Mouse (Mus musculus) layer of hippocampus, adult 11-12 months (tissue): Measurements from ENCODE around the gene Fxyd7.

Experiments
- DNase-seq: peaks from one replicate; pipeline ENCODE4 v3.0.0; 2022; ENCODE audit warnings: low spot score

Fxyd7 gene

GRCm38 (mm10) chr7:31050921-31051320, 346 bp downstream of the Fxyd7 start:
- peak; percentile 57 for DNase-seq

DNA sequence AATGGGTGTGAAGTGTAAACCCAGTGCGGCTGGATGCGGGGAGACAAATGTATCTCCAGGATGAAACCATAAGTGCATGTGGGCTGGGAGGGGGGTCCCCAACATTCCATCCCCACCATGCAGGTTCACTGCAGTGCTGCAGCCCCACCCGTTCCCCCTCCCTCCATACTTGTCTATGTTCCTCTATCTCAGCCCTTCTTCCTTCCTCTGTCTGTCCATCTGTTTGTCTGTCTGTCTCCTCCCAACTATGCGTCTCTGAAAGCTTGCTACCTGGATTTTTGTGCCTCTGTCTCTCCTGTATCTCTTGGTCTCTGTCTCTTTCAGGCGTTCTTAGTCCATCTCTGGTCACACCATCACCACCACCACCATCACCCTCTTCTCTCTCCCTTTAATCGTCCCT, 780 bp downstream of the Fxyd7 start:
- no peak for DNase-seq

DNA sequence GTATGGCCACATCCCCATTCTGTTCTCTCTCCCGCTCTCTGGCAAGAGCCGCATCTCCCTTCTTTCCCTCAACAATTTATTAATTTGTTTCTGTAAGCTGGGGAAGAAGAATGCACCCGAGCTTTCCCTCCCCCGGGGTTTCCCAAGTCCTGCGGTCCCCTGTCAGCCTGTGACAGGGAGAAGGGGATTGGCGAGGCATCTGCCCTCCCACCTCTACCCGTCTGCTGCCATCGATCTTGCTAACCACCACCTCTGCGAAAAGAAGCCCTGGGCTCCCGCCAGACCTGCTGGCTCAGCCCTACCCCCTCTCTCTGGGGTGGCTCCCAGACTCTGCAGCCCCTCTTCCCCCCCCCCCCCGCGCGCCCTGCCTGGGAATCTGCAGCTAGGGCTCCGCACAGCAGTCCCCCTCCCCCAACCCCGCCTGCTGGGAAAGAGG, 1.4 kb downstream of the Fxyd7 start:
- DNase-seq: no peak

DNA sequence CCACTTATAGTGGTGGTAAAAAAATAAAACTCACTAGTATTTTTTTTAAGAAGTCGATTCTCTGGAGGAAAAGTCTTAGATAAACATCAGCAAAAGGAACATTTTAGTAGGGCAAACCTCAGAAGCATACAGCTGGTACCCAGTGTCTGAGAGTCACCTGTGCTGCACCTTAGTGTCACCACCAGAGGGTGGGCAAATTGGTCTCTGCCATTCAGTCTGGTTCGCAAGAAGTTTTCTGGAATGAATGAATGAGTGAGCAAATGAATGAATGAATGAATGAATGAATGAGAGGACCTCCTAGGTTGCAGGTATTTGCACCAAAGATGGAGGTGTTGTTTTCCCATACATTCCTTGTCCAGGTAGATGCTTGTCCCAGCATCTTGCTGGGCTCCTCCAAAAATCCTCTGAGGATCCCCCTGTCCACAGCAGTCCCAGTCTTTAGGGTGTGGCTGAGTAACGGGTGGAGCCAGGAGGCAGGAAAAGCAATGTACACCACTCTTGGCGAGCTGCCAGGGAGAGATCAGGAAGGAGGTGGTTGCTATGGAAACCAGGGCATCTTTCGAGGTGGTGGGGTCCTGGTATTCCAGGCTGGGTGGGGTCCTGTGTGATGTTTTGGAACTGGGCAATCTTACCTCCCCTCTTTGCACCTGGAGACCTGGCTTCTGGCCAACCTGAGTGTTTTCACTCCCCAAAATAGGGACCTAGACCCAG, 2.0 kb downstream of the Fxyd7 start:
- DNase-seq: no peak

DNA sequence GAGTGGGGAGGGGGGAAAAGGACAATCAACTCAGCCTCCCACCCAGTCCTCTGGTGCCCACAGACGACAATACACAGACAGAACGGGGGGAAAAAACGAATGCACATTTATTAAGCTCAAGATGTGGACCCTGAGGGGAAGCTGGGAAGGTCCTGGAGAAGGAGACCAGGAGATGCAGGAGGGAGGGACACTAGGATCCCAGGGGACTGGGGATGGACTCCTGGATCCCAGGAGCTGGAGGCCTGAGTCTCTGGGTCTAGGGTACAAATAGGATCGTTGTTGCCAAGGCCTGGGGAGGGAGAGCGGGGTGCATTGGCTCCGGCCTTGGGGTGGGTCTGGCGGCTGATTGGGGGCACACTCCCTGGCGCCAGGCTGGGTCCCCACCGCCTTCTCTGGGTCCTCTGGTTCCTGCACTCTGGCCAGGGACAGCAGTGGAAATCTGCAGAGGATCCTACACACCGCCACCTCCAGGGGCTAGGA, 8.8 kb downstream of the Fxyd7 start, which contains the start of gene Fxyd5:
Fxyd5 (minus strand) TSS at position 51 of the 480 bp plus-strand sequence.
- no peak for DNase-seq

DNA sequence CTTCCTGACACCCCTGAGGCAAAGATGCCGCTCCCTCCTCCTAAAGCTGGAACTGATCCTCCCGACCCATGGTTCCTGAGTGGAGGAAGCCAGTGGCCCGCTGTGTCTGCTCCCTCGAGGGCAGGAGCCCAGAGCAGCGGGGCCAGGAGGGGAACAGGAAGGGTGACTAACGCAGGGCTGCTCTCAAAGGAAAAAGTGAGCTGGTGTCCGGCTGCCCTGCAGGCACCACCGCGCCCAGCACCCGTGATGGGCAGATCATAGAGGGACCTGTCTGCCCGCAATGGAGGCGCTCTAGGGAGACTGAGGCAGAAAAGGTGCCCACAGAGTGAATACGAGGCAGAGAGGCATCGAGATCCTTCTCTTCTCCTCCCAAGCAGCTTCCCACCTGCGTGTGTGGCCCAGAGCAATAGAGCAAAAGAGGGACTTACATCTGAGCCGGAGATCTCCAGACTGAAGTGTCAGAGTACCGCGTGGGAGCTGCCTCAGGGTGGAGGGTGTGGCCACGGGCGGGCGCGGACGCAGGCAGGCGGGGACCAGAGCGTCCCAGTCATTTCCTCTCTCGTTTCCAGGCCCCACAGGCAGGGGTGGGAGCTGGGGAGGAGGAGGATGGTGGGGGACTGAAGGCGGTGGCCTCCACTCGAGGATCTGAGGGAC, 9.5 kb downstream of the Fxyd7 start:
- no peak for DNase-seq

GRCm38 (mm10) chr7:31041023-31041407, 10.3 kb downstream of the Fxyd7 start:
- no peak for DNase-seq

DNA sequence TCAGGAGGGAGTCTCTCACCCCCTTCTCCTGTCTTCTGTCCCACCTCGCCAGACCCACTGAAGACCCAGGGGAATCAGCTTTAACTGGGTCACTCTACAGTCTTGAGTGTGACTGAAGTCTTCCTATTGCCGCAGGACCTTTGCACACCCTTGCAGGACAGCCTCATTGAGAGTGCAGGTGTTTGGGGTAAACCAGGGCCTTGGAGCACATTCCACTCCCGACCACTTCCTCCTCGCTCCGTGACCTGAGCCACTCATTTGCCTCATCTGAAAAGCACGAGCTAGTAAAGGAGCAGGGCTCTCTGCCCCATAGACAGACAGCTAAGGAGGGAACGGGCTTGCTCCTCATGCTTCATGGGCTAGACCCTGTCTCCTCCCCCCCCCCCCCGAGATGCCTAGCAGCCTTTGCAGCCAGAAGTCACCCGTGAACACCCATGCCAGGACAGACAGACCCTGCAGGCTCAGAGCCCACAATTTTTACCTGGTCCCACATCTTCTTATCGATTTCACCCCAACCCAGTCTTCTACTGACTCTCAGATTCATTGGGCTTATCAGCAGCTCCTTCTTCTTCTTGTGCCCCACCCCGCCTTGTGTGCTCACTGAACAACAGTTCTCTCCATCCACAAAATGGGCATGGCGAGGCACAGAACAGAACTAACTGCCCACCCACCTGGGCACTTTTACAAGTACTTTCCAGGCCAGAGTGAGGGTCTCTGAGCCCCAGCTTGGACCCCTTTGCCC, 10.8 kb downstream of the Fxyd7 start:
- DNase-seq: no peak

DNA sequence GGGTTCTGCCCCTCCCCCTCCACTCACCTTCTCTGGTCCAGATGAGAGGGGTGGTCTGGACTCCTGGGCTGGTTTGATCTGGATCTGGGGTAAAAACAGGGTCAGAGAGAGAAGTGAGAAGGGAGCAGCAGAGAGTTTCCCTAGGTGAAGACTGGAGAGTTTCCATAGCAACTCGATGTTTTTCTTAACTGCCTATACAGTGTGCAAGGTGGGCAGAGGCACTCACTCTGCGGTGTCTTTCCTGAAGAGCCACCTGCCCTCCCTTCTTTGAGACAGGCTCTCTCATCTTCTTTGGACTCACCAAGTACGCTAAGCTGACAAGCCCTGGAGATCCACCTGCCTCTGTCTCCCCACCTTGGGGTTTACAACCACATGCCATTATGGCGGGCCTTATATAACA, 12.3 kb downstream of the Fxyd7 start:
- no peak for DNase-seq

DNA sequence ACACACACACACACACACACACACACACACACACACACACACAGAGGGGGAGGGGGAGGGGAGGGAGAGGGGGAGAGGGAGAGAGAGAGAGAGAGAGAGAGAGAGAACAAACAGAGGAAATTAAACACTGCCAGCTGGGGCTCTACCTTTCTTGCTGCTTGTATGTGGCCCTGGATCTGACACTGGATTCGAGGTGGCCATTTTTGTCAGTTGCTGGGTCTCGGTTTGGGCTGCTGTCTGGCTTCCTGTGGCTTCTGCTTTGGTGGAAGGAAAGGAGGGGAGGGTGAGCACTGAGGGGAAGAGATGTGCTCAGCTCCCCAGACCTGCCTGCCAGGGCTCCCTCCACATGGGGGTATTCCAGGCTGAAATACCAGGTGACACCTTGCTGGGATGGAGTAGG, 13.6 kb downstream of the Fxyd7 start:
- no peak for DNase-seq

DNA sequence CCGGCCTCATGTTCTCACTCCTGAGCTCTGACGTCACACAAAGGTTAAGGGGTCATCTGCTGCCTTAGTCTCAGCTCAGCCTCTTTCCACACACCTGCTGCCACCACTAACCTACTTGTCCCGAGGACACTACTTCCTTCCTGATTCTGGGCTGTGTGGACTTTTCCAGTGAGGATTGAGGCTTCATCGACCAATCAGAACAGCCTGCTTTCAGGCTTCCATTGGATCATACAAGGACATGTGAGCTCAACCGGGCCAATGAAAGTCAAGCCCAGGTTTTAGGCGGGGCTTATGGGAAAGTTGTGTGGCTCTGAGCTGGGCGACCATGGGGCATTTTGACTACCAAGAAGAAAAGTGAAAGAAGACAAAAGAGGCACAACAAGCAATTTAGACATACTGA, 14.3 kb downstream of the Fxyd7 start:
- DNase-seq: no peak

- DNase-seq: no peak
Observed at GRCm38 (mm10) chr7:31035291-31035690, 16.0 kb downstream of the Fxyd7 start.

- DNase-seq: no peak
Observed at GRCm38 (mm10) chr7:31034789-31035188, 16.5 kb downstream of the Fxyd7 start.

GRCm38 (mm10) chr7:31033409-31034165, 17.7 kb downstream of the Fxyd7 start:
- DNase-seq: no peak

GRCm38 (mm10) chr7:31031731-31032130, 19.5 kb downstream of the Fxyd7 start:
- no peak for DNase-seq

DNA sequence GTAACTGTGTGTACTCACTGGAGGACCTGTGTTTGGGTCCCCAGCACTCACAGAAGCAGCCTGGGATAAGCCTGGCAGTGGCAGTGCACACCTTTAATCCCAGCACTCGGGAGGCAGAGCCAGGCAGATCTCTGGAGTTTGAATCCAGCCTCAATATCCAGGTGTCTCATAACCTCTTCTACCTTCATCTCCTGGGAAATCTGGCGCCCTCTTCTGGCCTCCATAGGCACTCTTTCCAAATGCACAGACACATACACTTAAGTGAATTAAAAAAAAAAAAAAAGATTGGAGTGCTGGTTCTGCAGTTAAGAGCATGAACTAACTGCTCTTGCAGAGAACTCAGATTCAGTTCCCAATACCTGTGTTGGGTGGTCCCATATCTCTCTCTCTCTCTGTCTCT, 20.6 kb downstream of the Fxyd7 start:
- DNase-seq: no peak

GRCm38 (mm10) chr7:31028609-31029008, 22.7 kb downstream of the Fxyd7 start:
- no peak for DNase-seq

DNA sequence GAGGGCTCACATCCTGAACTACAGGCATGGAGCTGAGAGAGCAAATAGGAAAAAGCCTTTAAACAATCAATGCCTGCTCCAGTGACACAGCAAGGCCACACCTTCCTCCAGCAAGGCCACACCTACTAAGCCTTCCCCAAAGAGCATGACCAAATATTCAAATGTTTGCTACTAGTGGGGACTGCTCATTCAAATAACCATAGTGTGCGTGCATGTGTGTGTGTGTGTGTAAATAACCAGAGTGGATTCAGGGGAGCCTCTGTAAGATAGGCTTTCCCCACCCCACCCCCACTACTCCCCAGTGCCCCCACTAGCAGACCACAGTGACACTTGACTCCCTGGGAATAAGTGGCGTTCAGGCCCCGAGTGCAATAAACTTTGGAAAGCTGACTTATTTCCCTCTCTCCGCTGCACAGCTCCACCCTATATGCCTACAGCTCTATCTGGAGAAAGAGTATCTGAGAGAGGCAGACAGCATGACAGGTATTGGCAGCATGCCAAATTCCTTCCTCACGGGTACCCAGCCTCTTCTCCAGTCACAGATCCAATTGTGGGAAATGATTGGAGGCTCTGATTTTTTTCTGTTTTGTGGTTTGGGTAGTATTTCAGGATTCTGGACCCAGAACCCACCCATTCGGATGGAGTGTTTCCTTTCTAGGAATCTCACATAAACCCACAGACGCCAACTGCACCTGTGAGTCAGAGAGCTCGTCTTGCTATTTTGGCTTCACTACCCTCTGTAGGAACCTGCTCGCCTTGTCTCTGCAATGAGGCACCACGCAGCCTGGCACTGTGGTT, 34.0 kb downstream of the Fxyd7 start:
- DNase-seq: peak; percentile 28

GRCm38 (mm10) chr7:31012971-31013370, 38.3 kb downstream of the Fxyd7 start:
- DNase-seq: no peak

GRCm38 (mm10) chr7:31008889-31009288, 42.4 kb downstream of the Fxyd7 start:
- no peak for DNase-seq

DNA sequence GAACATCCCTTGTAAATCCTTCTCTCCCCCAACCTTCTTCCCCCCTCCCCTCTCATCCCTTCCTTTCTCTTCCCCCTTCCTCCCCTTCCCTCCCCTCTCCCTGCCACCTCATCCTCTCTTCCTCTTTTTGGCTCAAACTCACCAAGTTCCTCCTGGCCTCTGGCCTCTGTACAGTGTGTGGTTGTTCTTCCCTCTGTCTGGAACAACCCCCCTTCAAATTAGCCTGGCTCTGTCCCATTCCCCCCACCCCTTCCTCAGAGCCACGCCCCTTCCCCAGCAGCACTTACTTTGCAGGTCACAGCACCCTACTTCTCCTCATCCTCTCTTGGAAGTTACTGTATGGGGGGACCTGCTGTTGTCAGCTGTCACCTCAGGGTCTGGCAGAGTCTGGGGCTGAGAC, 43.1 kb downstream of the Fxyd7 start:
- no peak for DNase-seq
